Mouse (Mus musculus): ENCODE data around the gene Rnf144b.
A peak's percentile ranks its signal among the peaks of the same experiment; 100 is the strongest.

Gene Rnf144b

DNA sequence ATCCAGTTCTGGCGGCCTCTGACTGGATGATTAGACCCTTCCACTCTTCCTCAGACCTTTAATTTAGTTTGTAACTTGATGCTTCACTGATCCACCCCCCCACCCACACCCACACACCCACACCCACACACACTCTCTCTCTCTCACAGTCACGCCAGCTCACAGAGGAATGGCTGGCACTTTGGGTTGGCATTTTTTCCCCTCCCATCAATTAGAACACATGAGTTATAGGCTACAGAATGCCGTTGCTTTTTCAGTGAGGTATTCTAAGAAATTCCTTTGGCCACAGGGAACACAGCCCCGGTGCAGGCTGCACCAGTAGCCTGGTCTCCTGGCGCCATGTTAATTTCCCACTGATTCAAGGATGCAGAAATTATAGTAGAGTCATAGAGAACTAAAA, 3.1 kb downstream of the Rnf144b start:
- DNase-seq: no peak

DNA sequence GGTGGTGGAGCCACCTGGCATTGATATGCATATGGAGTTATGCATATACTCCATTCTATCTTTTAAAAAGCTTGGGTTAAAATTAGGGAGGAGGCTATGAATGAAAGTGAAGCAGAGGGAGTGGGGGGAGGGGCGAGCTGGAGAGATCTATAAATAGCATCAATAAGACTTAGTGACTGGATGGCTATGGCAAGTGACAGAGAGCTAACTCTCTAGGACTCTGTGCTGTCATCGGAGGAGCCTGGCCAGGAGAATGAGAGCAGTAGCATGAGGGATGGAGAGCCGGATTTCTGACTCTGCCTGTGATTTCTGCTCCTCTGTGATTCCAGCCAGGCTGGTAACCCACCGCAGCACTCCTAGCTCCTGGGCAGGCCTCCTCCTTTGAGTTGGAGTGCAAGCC, 6.6 kb downstream of the Rnf144b start:
- no peak for DNase-seq

DNA sequence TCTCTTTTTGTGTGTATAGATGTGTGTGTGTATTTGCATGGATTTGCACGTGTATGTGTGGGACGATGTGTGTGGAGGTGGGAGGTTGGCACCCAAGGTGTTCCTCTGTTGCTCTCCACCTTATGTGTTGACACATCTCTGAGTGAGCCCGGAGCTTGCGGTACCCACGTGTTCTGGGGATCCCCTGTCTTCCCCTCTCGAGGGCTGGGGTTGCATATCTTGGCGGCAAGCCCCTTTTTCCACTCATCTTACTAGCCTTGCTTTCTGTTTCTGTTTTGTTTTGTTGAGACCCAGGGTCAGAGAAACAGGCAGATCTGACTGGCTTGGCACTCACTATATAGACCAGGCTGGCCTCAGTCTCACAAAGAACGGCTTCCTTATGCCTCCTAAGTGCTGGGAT, 10.6 kb downstream of the Rnf144b start:
- no peak for DNase-seq

DNA sequence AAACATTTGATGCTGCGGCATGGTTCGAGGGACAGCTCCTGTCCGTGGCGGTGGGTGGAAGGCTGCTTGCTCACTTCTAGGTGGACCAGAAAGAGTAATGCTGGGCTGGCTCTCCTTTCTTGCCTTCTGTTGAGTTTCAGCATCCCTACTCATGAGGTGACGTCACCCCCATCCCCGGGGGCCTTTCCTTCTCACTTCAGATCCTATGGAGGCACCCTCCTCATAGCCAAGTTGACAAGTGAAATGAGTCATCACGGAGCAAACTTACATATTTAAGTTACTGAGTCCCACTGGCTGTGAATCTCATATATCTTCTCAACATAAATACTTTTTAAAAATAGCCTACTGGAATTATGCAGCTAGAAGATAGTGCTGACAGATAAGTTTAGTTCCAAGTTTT, 12.4 kb downstream of the Rnf144b start:
- no peak for DNase-seq

DNA sequence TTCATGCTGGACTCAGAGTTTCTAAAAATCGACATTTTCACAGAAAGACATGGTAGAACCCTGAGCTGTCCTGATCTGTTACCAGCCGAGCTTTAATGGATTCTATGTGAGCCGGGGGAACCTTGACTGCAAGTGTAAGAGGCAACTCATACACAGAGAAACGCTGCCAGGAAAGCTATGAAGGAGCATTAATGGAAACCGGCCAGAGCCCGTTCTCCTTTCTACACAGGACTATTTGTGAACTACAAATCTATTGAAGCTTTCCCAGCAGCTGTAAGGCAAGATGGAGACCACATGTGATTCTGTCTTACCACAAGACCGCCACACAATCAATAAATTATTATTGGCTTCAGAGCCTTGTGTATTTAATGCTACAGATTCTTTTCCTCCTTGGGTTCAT, 13.3 kb downstream of the Rnf144b start:
- DNase-seq: no peak

DNA sequence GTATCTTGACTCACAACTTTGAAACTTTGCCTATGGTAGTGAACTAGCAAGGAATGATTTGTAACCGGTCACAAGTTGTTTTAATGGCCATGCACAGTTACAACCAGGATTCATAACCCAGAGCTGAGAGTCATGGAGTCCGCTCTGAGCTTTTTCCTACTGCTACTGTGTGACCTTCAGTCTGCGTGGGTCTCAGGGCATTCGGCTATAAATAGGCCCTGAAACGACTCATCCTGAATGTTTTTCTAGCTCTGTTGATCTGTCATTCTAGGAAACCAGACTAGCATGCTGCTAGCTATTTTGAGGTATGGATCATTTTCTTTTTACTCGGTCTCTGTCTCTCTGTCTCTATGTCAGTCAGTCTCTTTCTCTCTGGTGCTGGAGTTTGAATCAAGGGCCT, 20.3 kb downstream of the Rnf144b start:
- no peak for DNase-seq

DNA sequence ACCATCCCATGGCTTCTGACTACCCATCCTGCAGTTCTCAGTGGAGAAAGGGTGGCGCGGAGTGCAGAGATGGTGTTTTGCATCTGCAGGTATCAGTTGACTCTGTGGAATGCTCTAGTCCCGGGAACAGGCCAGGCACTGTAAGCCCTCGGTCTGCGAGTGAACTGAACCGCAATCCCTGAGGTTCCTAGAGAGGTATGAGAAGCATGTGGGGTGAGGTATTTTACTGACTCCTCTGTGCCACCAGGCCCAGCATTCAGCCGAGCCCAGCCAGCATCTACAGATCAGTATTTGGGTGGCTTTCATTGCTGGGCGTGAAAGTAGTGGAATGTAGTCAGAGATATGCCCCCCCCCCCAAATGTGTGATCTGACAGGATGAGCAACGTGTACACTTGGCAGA, 23.5 kb downstream of the Rnf144b start:
- no peak for DNase-seq

DNA sequence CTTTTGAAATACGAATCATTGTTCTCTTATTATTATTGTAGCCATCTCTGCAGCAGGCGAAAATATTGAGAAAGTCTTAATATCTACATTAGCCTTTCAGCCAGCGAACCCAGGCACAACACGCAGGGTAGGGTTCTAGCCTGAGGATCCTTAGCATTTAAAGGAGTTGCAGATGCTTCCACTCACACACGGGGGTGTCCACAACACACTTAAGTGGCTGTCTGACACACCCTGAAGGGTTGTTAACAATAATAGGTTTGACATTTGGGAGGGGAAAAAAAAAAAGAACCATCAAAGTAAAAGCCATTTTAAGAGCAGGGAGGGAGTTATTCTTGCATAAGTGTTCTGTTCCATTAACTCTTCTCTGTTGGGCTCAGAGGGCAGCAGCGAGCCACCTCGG, 23.9 kb downstream of the Rnf144b start:
- no peak for DNase-seq

DNA sequence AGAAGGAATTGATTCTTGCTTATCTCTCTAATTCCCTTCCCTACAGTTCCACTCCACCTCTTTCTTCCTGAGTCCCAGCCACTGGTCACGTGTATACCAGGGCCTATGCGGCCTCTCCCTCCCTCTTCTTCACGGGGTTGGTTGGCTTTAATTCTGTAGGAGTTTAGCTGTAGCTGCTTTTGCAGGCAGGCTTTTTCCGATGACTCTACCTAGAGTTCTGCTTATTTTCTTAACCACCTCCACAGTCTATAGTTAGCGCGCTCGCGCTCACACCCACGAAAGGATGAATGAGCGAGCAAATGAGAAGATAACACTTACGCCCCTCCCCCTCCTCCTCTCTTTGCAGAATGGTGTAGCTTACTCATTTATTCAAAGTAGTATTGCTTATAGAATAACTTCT, 26.1 kb downstream of the Rnf144b start:
- DNase-seq: no peak

DNA sequence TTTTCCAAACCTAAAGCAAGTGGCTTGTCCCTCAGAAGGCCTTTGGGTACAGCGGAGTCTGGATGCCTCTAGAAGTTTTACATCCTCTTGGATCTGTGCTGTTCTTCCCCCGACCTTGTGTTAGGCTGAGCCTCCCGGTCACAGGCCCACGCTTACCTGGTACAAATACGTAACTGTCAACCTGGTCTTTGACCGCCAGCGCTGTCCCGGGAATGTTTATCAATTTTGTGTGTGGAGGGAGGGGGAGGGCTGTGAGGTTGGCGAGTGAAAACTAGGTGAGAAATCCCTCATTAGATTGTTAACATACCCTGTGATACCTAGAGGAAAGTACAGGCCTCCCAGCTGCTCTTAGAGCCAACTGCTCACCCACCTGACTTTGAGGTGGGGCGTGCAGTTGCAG, 27.5 kb downstream of the Rnf144b start:
- no peak for DNase-seq

DNA sequence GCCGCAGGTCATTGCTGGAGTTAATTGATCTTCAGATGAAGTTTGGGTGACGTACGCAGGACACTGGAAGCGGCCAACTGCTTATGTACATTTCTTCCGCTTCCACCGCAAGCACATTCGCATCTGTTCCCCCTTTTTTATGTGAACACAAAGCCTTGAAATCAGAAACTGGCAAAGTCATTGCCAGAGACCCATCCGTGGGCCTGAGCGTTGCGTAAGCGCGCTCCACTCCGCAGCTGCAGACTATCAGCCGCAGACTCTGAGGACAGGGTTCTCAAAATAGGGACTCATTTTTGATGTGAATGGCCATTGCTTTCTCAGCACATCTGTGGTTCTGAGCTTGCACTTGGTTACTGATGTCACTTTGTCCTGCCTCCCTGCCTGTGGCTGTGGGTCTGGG, 28.6 kb downstream of the Rnf144b start:
- peak; percentile 51 for DNase-seq

DNA sequence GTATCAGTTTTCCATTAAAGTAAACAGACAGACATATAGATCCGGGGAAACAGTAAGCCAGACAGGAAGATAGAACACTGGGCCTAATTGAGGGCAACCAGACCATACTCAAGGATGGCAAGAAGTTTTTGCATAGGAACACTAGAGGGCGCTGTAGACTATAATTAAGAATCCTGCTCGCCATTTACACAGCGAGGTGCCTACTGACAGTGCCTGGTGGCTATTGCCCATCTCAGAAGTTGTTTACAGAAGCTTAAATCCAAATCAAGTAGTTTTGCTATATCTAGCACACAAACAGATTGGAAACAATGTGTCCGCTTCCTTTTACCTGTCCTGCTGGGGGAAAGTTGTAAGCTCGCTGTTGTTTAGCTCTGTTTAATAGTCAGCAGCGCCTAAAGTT, 29.9 kb downstream of the Rnf144b start:
- peak; percentile 79 for DNase-seq

DNA sequence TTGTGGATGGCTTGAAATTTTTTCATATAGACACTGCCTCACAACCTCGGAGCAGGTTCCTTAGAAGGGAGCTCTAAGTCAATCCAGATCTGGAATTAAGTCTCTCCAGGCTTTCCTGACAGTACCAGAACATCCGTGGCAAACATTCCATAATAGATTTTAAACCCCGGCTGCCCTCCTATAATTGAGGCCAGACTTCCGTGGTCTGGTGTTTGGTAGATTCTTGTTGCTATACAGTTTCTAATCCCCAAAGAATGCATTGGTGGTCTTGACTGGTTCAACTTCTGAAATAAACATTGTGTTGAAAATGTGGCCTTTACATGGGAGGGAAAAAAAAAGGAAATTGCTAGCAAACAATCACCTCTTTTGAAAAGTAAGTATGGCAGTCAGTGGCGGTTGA, 30.8 kb downstream of the Rnf144b start:
- DNase-seq: no peak

DNA sequence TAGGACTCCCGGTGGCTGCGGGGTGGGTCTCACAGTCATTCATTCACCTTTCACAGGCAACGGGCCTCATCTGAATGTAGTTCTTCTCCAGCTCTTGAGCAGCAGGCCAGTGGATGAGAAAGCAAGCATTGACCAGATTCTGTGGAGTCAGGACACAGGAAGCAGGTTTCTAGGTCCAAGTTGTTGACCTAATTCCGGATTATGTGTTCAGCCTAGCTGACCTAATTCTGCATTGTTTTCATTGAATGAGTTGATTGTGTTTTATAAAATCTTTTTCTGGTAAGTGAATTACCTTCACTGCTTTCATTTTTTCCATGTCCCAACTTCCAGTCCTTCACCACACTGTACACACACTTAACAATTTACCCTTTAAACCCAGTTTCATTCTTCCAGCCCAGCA, 32.4 kb downstream of the Rnf144b start:
- DNase-seq: no peak

DNA sequence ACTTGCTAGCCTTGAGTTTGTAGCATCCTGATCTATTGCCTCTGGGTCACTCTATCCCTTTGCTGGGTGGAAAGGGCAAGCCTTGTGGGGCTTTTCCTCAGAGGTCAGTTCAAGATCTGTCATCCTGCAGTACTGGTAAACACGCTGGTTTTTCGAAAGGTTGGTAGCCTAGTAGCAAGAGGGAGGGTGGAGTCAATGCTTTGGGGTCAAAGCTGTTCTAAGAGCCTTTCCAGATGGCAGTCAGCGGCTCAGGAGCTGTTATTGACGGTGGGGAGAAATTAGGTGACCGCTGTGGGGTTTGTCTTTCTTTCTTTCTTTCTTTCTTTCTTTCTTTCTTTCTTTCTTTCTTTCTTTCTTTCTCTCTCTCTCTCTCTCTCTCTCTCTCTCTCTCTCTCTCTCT, 34.4 kb downstream of the Rnf144b start:
- peak; percentile 13 for DNase-seq

DNA sequence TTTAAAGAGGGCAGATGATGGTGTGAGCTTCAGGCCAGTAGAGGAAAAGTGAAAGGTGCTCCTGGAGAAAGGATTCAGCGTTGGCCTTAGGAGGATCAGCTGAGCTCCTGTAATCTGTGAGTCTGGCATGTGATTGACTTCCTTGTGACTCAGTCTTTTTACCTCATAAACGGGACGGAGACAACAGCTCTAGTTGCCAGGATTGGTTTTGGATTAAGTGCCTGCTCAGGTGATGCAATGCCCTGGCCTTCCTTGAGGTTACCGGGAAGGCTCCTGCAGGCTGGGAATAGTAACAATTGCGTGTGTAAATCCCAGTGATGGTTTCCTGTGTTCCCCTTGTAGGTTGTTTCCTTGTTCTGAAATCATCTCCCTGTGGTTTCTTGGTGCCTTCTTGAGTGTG, 39.5 kb downstream of the Rnf144b start:
- DNase-seq: peak; percentile 12

DNA sequence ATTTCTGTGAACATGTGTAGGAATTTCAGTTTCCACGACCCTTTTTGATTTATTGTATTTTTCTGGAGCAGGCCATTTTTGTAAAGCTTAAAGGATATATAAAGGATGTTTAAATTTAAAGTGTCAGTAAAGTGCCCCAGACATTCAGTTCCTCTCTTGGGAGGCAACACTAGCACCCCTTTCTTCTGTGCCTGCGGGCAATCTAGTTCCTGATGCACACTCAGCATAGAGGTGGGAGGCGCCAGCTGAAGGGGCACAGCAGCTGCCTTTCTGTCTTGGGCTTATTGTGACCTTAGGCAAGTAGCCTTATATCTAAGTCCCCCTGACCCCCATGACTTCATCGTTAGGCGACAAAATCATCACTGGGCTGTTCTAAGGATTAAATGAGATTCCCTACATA, 42.3 kb downstream of the Rnf144b start:
- DNase-seq: no peak

DNA sequence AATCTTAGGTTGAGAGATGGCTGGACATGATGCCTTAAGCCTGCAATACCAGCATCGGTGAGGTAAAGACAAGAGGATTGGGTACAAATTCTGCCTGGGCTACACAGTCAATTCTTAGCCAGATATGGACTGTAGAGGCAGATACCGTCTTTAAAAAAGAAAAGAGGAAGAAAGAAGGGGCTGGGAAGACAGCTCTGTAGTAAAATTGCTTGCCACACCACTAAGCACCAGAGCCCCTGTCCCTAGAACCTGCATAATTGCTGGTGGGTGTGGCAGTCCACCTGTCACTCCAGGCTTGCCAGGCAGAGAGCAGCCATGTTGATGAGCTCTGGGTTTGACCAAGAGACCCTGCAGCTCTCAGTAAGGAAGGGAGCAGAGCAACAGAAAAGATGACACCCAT, 42.8 kb downstream of the Rnf144b start:
- no peak for DNase-seq

DNA sequence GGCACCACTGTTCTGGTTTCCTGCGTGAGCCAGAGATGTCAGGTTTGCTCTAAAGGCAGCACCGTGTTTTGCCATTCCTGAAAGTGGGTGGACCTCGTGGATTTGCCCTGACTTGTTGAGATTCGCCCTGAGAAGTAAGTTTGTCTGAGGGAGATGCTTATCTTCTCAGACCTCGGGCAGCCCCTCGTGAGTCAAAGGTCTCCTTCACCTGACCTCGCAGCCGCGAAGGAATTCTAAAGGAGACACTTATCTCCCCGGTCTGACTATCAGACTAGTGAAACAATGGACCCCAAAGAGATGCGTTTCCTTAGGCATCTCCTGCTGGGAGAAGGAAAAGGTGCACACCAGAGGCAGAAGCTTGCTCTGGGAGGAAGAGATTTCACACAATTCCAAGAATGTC, 46.0 kb downstream of the Rnf144b start:
- no peak for DNase-seq

DNA sequence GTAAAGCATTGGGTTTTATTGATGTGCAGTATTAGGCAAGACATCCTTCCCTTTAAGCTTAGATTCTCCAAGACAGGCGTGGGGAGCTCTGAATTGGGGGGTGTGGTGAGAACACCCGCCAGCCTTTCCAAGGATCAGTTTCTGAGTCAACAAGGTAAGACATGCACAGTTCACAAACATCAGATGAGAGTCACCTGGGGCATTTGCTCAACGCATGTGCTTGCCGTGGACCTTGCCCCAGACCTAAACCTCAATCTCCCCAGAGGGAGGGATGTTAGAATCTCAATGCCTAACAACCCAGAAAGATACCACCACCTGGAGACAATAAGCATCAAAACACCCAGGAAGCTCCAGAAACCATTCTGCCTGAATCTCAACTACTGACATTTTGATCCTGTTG, 47.6 kb downstream of the Rnf144b start:
- no peak for DNase-seq

DNA sequence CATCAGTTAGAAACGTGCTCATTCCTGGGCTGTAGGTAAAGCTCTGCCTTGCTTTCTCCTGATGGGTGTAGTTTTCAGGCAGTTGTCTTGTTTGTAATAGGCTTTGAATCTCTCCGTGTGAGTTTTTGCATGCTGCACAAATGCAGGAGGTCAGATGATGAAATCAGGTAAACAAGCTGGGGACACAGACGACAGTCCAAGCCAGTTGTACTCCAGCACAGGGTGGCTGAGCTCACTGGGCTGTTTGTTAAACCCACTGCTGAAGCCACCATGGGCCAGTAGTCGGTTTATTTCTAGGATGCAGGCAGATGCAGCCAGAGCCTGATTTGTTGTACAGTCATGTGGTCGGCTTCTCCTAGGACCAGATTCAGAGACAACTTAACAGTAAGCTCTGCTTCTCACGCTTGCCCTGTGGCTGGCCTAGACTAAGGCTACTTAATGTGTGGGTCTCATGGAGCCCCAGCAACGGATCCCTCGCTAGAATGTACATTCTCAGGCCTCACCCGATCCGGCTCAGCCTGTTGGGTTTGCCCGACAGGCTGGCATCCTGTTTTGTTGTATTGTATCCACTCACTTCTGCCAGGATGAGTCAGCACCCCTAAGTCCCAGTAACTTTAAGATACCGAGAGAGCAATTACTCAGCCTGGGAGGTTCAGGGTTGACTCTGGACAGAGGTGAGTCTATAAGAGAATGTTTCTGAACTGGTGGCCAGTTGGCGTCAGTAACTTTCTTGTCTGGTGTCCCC, 48.5 kb downstream of the Rnf144b start:
- DNase-seq: no peak

DNA sequence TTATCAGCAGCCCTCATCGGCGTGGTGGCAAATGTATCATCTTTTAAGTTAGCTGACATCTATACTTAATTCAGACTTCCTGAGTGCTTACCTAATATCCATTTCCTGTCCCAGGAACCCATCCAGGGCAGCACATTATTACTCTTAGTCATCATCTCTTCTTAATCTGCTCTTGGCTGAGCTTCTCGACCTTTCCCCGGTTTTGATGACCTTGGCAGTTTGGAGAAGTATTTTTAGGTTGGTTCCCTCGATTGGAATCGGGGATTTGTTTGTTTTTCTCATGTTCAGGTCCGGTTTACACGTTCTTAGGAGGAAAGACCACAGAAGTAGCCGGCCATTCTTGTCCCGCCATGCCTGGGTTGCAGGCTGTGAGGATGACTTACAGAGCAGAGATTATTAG, 50.4 kb downstream of the Rnf144b start:
- DNase-seq: no peak

DNA sequence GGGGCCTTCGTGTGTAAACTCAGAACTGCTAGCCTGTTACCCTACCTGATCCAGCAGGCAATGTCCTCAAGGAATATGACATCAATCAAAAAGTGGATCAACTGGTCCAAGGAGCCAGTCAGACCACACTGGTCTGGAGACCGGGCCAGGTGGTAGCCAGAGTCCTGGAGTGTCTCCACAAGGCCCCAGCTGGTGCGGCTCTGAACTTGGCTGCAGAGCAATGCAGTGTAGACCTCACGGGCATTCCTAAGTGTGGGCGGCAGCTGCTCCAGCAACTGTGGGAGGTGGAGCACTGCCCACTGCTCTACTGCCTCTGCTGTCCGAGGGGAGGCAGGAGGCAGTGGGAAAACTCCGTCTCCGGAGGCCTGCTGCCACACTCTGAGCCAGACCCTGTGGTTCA, 55.7 kb downstream of the Rnf144b start:
- DNase-seq: no peak

DNA sequence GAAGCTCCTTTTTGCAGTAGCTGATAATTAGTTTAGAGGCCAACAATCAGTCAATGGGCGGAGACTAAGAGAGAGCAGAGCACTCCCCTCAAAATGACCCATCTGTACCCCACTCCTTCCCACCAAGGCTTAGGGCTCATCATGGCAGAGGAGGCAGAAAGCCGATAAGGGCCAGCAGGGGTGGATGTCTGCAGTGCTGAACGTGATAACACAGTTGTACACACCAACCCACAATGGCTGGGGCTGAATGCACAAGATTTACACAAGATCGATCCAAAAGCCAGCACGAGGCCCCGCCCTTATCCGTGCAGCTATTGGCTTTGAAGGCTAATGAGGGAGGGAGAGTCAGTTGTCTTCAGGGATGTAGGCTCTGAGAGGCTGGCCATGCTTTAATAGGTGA, 58.3 kb downstream of the Rnf144b start:
- no peak for DNase-seq

DNA sequence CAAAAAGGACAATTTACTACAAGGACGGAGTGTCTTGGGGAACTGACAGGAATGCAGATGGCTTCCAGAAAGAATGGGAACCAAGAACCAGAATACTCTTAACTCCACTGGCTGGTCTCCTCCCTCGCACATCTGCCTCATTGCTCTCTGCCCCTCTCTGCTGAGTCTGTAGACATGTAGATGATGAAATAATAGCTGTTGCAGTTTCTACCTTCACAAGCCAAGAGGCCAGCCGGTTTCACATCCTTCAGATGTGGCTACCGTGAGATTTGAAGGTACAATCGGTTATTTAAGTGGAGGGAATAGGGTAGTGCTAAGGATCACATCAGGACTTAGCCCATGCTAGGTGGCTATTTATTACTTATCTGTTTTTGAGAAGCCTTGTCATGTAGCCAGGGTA, 59.9 kb downstream of the Rnf144b start:
- no peak for DNase-seq
